Mouse (Mus musculus): ENCODE measurements around the gene Pigg.

- no peak for TF ChIP-seq CTCF (conservative IDR thresholded peaks at IDR 0.05; ENCODE audit: insufficient read depth, insufficient read length, low read depth, low read length)
- no peak for TF ChIP-seq POLR2A (IDR thresholded peaks at IDR 0.05; ENCODE audit: low read depth, low read length)
These were observed 41.6 kb downstream of the Pigg start for GRCm38 (mm10) chr5:108354056-108354455.

All from kidney, adult 2 months (tissue).